Mouse (Mus musculus): ENCODE results near the gene Crybb2. TPM values are rescaled to one million over a fixed set of nuclear protein-coding genes. Genes with fewer than 3 reads are reported as not detected.

Gene Crybb2
- not detected in 2 replicates for polyA plus RNA-seq (2021; fragmentation: Nextera tagmentation)
- long read RNA-seq, experiment 1: 0 reads
- long read RNA-seq, experiment 2: 0 reads

GRCm38 (mm10) chr5:113070017-113070416, at the start of gene Crybb2:
Crybb2 (minus strand) TSS chr5:113070117.

GRCm38 (mm10) chr5:113081439-113081838, 11.5 kb upstream of the Crybb2 start, which contains the start of gene Crybb3:
Crybb3 (minus strand) TSS chr5:113081584.

GRCm38 (mm10) chr5:113015236-113016061, 54.5 kb downstream of the Crybb2 start, which contains the start of gene Grk3:
Grk3 (minus strand) TSS chr5:113015791.

Other genes with a start within 250 kb of the Crybb2 start
- gene Myo18b, start 173.8 kb downstream of the Crybb2 start, polyA plus RNA-seq (2021; fragmentation: Nextera tagmentation): 0.55 and 0.67 TPM in 2 replicates
- 7.9 and 10.1 TPM in 2 replicates for gene Grk3, start 54.3 kb downstream of the Crybb2 start, polyA plus RNA-seq (2021; fragmentation: Nextera tagmentation)
- gene Crybb3, start 11.5 kb upstream of the Crybb2 start, polyA plus RNA-seq (2021; fragmentation: Nextera tagmentation): 1.8 and 2.0 TPM in 2 replicates
- 12.3 and 13.9 TPM in 2 replicates for gene 2900026A02Rik, start 151.1 kb upstream of the Crybb2 start, polyA plus RNA-seq (2021; fragmentation: Nextera tagmentation)
- 0.08 TPM in 1 of 2 replicates, not detected in the other for gene Tmem211, start 156.8 kb upstream of the Crybb2 start, polyA plus RNA-seq (2021; fragmentation: Nextera tagmentation)
- 17.4 and 19.1 TPM in 2 replicates for gene Sgsm1, start 240.7 kb upstream of the Crybb2 start, polyA plus RNA-seq (2021; fragmentation: Nextera tagmentation)

Data from layer of hippocampus, adult 6 months (tissue).